12 mouse cellular contexts compared by ENCODE assay signal in the genomic region with DNA sequence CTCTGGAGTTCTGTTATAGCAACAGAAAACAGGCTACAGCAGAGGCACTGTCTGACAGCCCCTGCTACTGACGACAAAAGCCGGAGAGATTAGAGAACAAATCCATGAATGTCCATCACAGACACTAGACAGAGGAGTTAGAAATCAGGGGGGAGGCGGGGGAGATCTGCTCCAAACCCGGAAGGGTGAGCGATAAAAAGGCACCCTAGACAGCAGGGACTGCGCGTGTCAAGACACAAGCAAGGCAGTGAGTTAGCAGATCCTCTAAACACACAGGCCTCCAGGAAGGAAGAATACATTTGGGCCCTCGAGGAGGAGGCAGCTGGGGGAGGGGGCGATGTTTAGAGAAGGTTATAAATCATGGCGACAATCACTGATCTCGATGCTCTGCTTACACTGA. TPM values are rescaled to one million over a fixed set of nuclear protein-coding genes. Genes with fewer than 3 reads are reported as not detected.
DNase-seq lines count a peak whose midpoint lies in the region; ATAC-seq and TF ChIP-seq lines count a peak whose summit lies in the region.
"Had no signal": no experiment of that assay in that cellular context is flagged by ENCODE, and none has a peak within 500 bp of the region (broad histone marks: within the 10 kb centered on the region; RNA-seq: fewer than 3 reads in every experiment).

No protein-coding gene starts in this region.

- no peaks in the 10 kb centered on the region for H3K9me3 ChIP-seq in kidney, postnatal 0 days (replicated peaks; ENCODE audit: low read length)
- H3K9me3 ChIP-seq in ES-E14 (ENCODE audit: control insufficient read depth, insufficient read depth, low read depth, low read length) = no peaks in the 10 kb centered on the region

- peak overlapping the region; percentile 0; the same call in 1 of the 2 replicates for H3K4me2 ChIP-seq in kidney, postnatal 0 days (ENCODE audit: low read length)

- DNase-seq in kidney, postnatal 0 days (ENCODE audit: low spot score) = peak; percentile 49
- no peak for DNase-seq in kidney, adult 2 months
- DNase-seq in ES-E14 (ENCODE audit: low read depth, low spot score) = no peak
- peak; percentile 23 for DNase-seq in brain, embryonic 14.5 days (ENCODE audit: low read depth)
- DNase-seq in c-Kit-positive CD71-positive TER-119-positive erythroid progenitor cells, embryonic 14.5 days (ENCODE audit: low spot score) = no peak
- DNase-seq in adrenal gland, postnatal 25 days = no peak
- DNase-seq in right cerebral cortex, adult 2 months (ENCODE audit: low spot score in 2 of 2) = no peak
- DNase-seq: cerebellum, adult 8-10 months; gastrocnemius, postnatal 10 days; left cerebral cortex, postnatal 4 days; thymus, postnatal 14 days had no signal

- H3K36me3 ChIP-seq in kidney, postnatal 0 days (ENCODE audit: insufficient read depth, low read length) = no peaks in the 10 kb centered on the region
- H3K36me3 ChIP-seq in kidney, adult 2 months (ENCODE audit: control insufficient read depth, insufficient read depth, low read length) = no peaks in the 10 kb centered on the region
- no peaks in the 10 kb centered on the region for H3K36me3 ChIP-seq in ES-E14 (ENCODE audit: control insufficient read depth, insufficient read depth, low read length, poor library complexity, severe bottlenecking)

- H3K4me1 ChIP-seq in kidney, postnatal 0 days (replicated peaks; ENCODE audit: insufficient read depth, low read length) = no peaks in the 10 kb centered on the region
- H3K4me1 ChIP-seq in kidney, adult 2 months (ENCODE audit: control insufficient read depth, insufficient read depth, low read length) = no peaks in the 10 kb centered on the region
- peaks cover 9 to 12% of the 10 kb centered on the region in 2 experiments for H3K4me1 ChIP-seq in ES-E14 (ENCODE audit: control insufficient read depth in 2 of 2, insufficient read depth in 2 of 2, low read length in 2 of 2, poor library complexity in 1 of 2)

- no peak for TF ChIP-seq CTCF in kidney, postnatal 0 days (IDR thresholded peaks at IDR 0.05; ENCODE audit: low read depth)
- TF ChIP-seq CTCF in kidney, adult 2 months (conservative IDR thresholded peaks at IDR 0.05; ENCODE audit: insufficient read depth, insufficient read length, low read depth, low read length) = no peak
- no peak for TF ChIP-seq CTCF in brain, embryonic 14.5 days (IDR thresholded peaks at IDR 0.05; ENCODE audit: borderline replicate concordance, extremely low read depth, insufficient read depth, insufficient read length)

- H3K4me3 ChIP-seq in kidney, postnatal 0 days (replicated peaks; ENCODE audit: low read depth, low read length) = no peak overlapping the region
- no peak overlapping the region for H3K4me3 ChIP-seq in kidney, adult 2 months (ENCODE audit: insufficient read depth, low read depth, low read length)
- H3K4me3 ChIP-seq in ES-E14 (ENCODE audit: insufficient read depth in 1 of 2, low read depth in 1 of 2, low read length in 2 of 2, poor library complexity in 1 of 2, severe bottlenecking in 1 of 2) = no peak overlapping the region

- no peak overlapping the region for H3K9ac ChIP-seq in kidney, postnatal 0 days (ENCODE audit: low read depth, low read length)
- peak overlapping the region; percentile 30; the same call in 1 of the 2 replicates for H3K9ac ChIP-seq in ES-E14 (ENCODE audit: insufficient read depth, low read depth, low read length, poor library complexity, severe bottlenecking)

- ATAC-seq in kidney, postnatal 0 days (replicated peaks; ENCODE audit: low FRiP score, low read depth) = no peak
- peak; percentile 62 for ATAC-seq in megakaryocyte progenitor cell, adult 5-6 weeks (replicated peaks; ENCODE audit: poor library complexity)

- H3K27me3 ChIP-seq in kidney, postnatal 0 days (ENCODE audit: insufficient read depth, low read length) = no peaks in the 10 kb centered on the region
- no peaks in the 10 kb centered on the region for H3K27me3 ChIP-seq in kidney, adult 2 months (replicated peaks; ENCODE audit: control insufficient read depth, insufficient read depth, low read length)

- 11% methylated on average over 11 of the region's 11 CpGs for WGBS in kidney, postnatal 0 days
- WGBS in kidney, adult 2 months = 36% methylated on average over 11 of the region's 11 CpGs

- H3K27ac ChIP-seq in kidney, postnatal 0 days = no peak overlapping the region
- H3K27ac ChIP-seq in kidney, adult 2 months (ENCODE audit: insufficient read depth, low read depth, low read length) = no peak overlapping the region
- no peak overlapping the region; the same call in 1 of the 2 replicates for H3K27ac ChIP-seq in ES-E14 (ENCODE audit: insufficient read depth, low read depth, low read length, poor library complexity, severe bottlenecking)

- TF ChIP-seq POLR2A in kidney, adult 2 months (IDR thresholded peaks at IDR 0.05; ENCODE audit: low read depth, low read length) = no peak
- no peak for TF ChIP-seq POLR2A in brain, embryonic 14.5 days (IDR thresholded peaks at IDR 0.05; ENCODE audit: borderline replicate concordance, extremely low read depth, insufficient read depth, insufficient read length, poor library complexity, severe bottlenecking)

- in situ Hi-C loops in ES-E14 (cut with MboI; ENCODE audit: low sequenced_read_pairs in 2 of 2, unreplicated experiment in 2 of 2) = no loop called here

TF ChIP-seq in ES-E14, 5 proteins besides CTCF, POLR2A, EP300 and RAD21:
- TF ChIP-seq ZC3H11A (IDR thresholded peaks at IDR 0.05; ENCODE audit: borderline replicate concordance, low read depth, low read length) = no peak
- TF ChIP-seq MAFK (IDR thresholded peaks at IDR 0.05; ENCODE audit: insufficient read depth, low read depth, low read length) = no peak
- no peak for TF ChIP-seq HCFC1 (IDR thresholded peaks at IDR 0.05; ENCODE audit: borderline replicate concordance, insufficient read depth, low read length)
- TF ChIP-seq ZNF384 (IDR thresholded peaks at IDR 0.05; ENCODE audit: low read depth, low read length) = no peak
- no peak for TF ChIP-seq CHD2 (IDR thresholded peaks at IDR 0.05; ENCODE audit: low read depth, low read length)

RNA-seq across cellular contexts. Expression of a gene that starts 36.6 kb away (rescaled TPM):
- 1,659 and 1,680 TPM in 2 replicates for polyA plus RNA-seq in kidney, postnatal 0 days (2015; fragmentation: Nextera tagmentation; extraction: Ambion mirVana)
- 365 and 439 TPM in 2 replicates for polyA plus RNA-seq in kidney, adult 2 months (2012; rRNA removed)
- 1,847 and 2,038 TPM in 2 replicates for total RNA-seq in ES-E14 (2012; rRNA removed)
- polyA plus RNA-seq in brain, embryonic 14.5 days (2012; rRNA removed) = 786 and 1,264 TPM in 2 replicates
- total RNA-seq in megakaryocyte progenitor cell, adult 5-6 weeks (2015) = 1,493 and 1,629 TPM in 2 replicates
- total RNA-seq in megakaryocyte progenitor cell, adult 5-6 weeks (2017) = 1,461 and 1,542 TPM in 2 replicates
- 170 and 200 TPM in 2 replicates for total RNA-seq in adrenal gland, postnatal 25 days (2021)

RNA-seq across cellular contexts. Expression of a gene that starts 39.8 kb away (rescaled TPM):
- polyA plus RNA-seq in kidney, postnatal 0 days (2015; fragmentation: Nextera tagmentation; extraction: Ambion mirVana) = 11.6 and 12.1 TPM in 2 replicates
- 5.4 and 6.2 TPM in 2 replicates for polyA plus RNA-seq in kidney, adult 2 months (2012; rRNA removed)
- total RNA-seq in ES-E14 (2012; rRNA removed) = 4.8 and 5.1 TPM in 2 replicates
- polyA plus RNA-seq in brain, embryonic 14.5 days (2012; rRNA removed) = 7.7 and 12.1 TPM in 2 replicates
- 4.5 and 7.3 TPM in 2 replicates for total RNA-seq in megakaryocyte progenitor cell, adult 5-6 weeks (2015)
- total RNA-seq in megakaryocyte progenitor cell, adult 5-6 weeks (2017) = 5.4 and 6.2 TPM in 2 replicates
- 18.0 and 22.4 TPM in 2 replicates for total RNA-seq in adrenal gland, postnatal 25 days (2021)

Comparison
In these comparisons a context has a peak if more than half of its experiments do, and no peak if none do; other contexts are left out.
1. DNase-seq: peak in kidney, postnatal 0 days (single experiment) and brain, embryonic 14.5 days (single experiment); none in kidney, adult 2 months (single experiment), ES-E14 (single experiment), c-Kit-positive CD71-positive TER-119-positive erythroid progenitor cells, embryonic 14.5 days (single experiment), adrenal gland, postnatal 25 days (single experiment) and right cerebral cortex, adult 2 months (0 of 2).